Mouse (Mus musculus) G1E (cell line): ENCODE measurements around the gene Hebp1. TPM values are rescaled to one million over a fixed set of nuclear protein-coding genes. Genes with fewer than 3 reads are reported as not detected.
A peak's percentile ranks its signal among the peaks of the same experiment; 100 is the strongest.

Source experiments
- ATAC-seq: 2 replicates; pipeline ENCODE4 v1.8.0; 2016; ENCODE audit warnings: mild to moderate bottlenecking; ENCODE audit not compliant: insufficient number of reproducible peaks, poor library complexity, low FRiP score, severe bottlenecking; ENCODE audit errors: extremely low read depth
- DNase-seq: peaks from one replicate; pipeline ENCODE4 v3.0.0; 2012; ENCODE audit warnings: low spot score
- H3K27me3 ChIP-seq: 2 replicates; pipeline ENCODE4 v1.6.1; 2012; ENCODE audit warnings: mild to moderate bottlenecking, low read length, inconsistent platforms; ENCODE audit not compliant: insufficient read depth
- H3K36me3 ChIP-seq: replicated peaks from 2 replicates; pipeline ENCODE3; 2012; ENCODE audit warnings: mild to moderate bottlenecking, inconsistent platforms
- H3K4me1 ChIP-seq: 2 replicates; pipeline ENCODE4 v1.6.1; 2012; ENCODE audit warnings: low read depth, low read length, inconsistent platforms, mixed read lengths; ENCODE audit not compliant: insufficient read depth
- H3K4me3 ChIP-seq: 2 replicates; pipeline ENCODE4 v1.5.1; 2012; ENCODE audit warnings: low read depth, mild to moderate bottlenecking, inconsistent platforms, low read length, moderate library complexity, mixed read lengths
- H3K9me3 ChIP-seq: replicated peaks from 2 replicates; pipeline ENCODE4 v1.6.1; 2012; ENCODE audit warnings: inconsistent platforms
- CTCF ChIP-seq: IDR thresholded peaks from 2 replicates; pipeline ENCODE4 v1.5.1; 2012; ENCODE audit warnings: low read depth, low read length, inconsistent platforms, mixed read lengths
- GATA1 ChIP-seq: IDR thresholded peaks from 2 replicates; pipeline ENCODE4 v1.6.1; 2012; ENCODE audit warnings: borderline replicate concordance, low read length, inconsistent platforms, mixed read lengths
- GATA2 ChIP-seq: IDR thresholded peaks from 2 replicates; pipeline ENCODE4 v1.6.1; 2012; ENCODE audit warnings: low read depth, low read length, inconsistent platforms, borderline replicate concordance
- POLR2AphosphoS5 ChIP-seq: IDR thresholded peaks from 2 replicates; pipeline ENCODE4 v1.6.1; 2012; ENCODE audit warnings: low read depth, low read length, inconsistent platforms; ENCODE audit not compliant: insufficient replicate concordance
- TAL1 ChIP-seq: conservative IDR thresholded peaks from 2 replicates; pipeline ENCODE4 v1.6.1; 2012; ENCODE audit warnings: low read depth, low read length, inconsistent platforms, mixed read lengths
- polyA plus RNA-seq: library from polyadenylated mRNA; stranded (reverse); fragments of >175 nt; gene quantifications from 2 replicates; pipeline ENCODE4 v1.2.3, GENCODE M21; 2012
- total RNA-seq, 2 experiments: library from RNA; stranded (forward) in 1 of 2; stranded (reverse) in 1 of 2; fragments of 200-1000 nt in 1 of 2; fragments of >200 nt in 1 of 2; fragmentation: Nextera tagmentation in 1 of 2; gene quantifications; 2 replicates each; pipeline ENCODE4 v1.2.3; 2014 to 2017

Gene Hebp1
- total RNA-seq (2014; fragmentation: Nextera tagmentation), result 21.4 and 21.7 TPM in 2 replicates
- 42.0 and 45.4 TPM in 2 replicates for total RNA-seq (2017)
- 2.8 and 5.6 TPM in 2 replicates for polyA plus RNA-seq

GRCm38 (mm10) chr6:135197921-135198532 lies at the start of gene Hebp1, which contains the start of gene Fam234b:
Hebp1 (minus strand) TSS chr6:135198022.
Fam234b (plus strand) TSS chr6:135197977.
- H3K4me1 ChIP-seq, result peaks cover 35% of the 10 kb centered on the region
- peaks cover 33% of the 10 kb centered on the region for H3K36me3 ChIP-seq
- peak; percentile 25; the same call in 1 of the 2 replicates for ATAC-seq
- DNase-seq, result no peak
- H3K27me3 ChIP-seq, result no peaks in the 10 kb centered on the region
- peak within 1 kb of the TSS; percentile 78 for H3K4me3 ChIP-seq
- H3K9me3 ChIP-seq, result peaks cover 17% of the 10 kb centered on the region
- TF ChIP-seq GATA1 (no peak), TAL1 (no peak), CTCF (no peak)

GRCm38 (mm10) chr6:135245586-135245985 lies 47.8 kb upstream of the Hebp1 start:
- no peak for ATAC-seq
- TF ChIP-seq CTCF (no peak), TAL1 (no peak), GATA2 (no peak), GATA1 (no peak), POLR2AphosphoS5 (no peak)
- H3K27me3 ChIP-seq, result peaks cover 10% of the 10 kb centered on the region; the same call in 1 of the 2 replicates

GRCm38 (mm10) chr6:135240361-135240760 lies 42.5 kb upstream of the Hebp1 start:
- peaks cover 27% of the 10 kb centered on the region for H3K36me3 ChIP-seq
- ATAC-seq (no peak), DNase-seq (no peak)
- no peaks in the 10 kb centered on the region for H3K4me1 ChIP-seq
- H3K9me3 ChIP-seq, result peaks cover 41% of the 10 kb centered on the region
- TF ChIP-seq POLR2AphosphoS5 (no peak), GATA1 (no peak), CTCF (no peak), TAL1 (no peak), GATA2 (no peak)
- H3K4me3 ChIP-seq, result no peak overlapping the region
- peaks cover 7% of the 10 kb centered on the region; the same call in 1 of the 2 replicates for H3K27me3 ChIP-seq

More at GRCm38 (mm10) chr6:135245586-135245985, 47.8 kb upstream of the Hebp1 start:
- H3K4me3 ChIP-seq, result no peak overlapping the region
- no peaks in the 10 kb centered on the region for H3K36me3 ChIP-seq
- H3K9me3 ChIP-seq, result peaks cover 20% of the 10 kb centered on the region
- no peak for DNase-seq
- H3K4me1 ChIP-seq, result no peaks in the 10 kb centered on the region

- H3K9me3 ChIP-seq, result peaks cover 37% of the 10 kb centered on the region
- no peak overlapping the region for H3K4me3 ChIP-seq
- no peaks in the 10 kb centered on the region for H3K4me1 ChIP-seq
- DNase-seq (no peak), ATAC-seq (no peak)
- peaks cover 46% of the 10 kb centered on the region for H3K36me3 ChIP-seq
- H3K27me3 ChIP-seq, result no peaks in the 10 kb centered on the region
- TF ChIP-seq GATA2 (no peak), CTCF (no peak), GATA1 (no peak), POLR2AphosphoS5 (no peak), TAL1 (no peak)
Observed at GRCm38 (mm10) chr6:135238211-135238610, 40.4 kb upstream of the Hebp1 start.

GRCm38 (mm10) chr6:135237326-135237725 lies 39.5 kb upstream of the Hebp1 start:
- DNase-seq (no peak), ATAC-seq (no peak)
- no peaks in the 10 kb centered on the region for H3K4me1 ChIP-seq
- TF ChIP-seq TAL1 (no peak), POLR2AphosphoS5 (no peak), CTCF (no peak), GATA2 (no peak), GATA1 (no peak)
- H3K36me3 ChIP-seq, result peaks cover 55% of the 10 kb centered on the region
- peaks cover 42% of the 10 kb centered on the region for H3K9me3 ChIP-seq
- no peak overlapping the region for H3K4me3 ChIP-seq
- H3K27me3 ChIP-seq, result no peaks in the 10 kb centered on the region

- DNase-seq (no peak), ATAC-seq (no peak)
- peaks cover 62% of the 10 kb centered on the region for H3K36me3 ChIP-seq
- TF ChIP-seq POLR2AphosphoS5, result no peak
- no peak for TF ChIP-seq CTCF
- no peak overlapping the region for H3K4me3 ChIP-seq
- H3K9me3 ChIP-seq, result peaks cover 46% of the 10 kb centered on the region
- no peaks in the 10 kb centered on the region for H3K4me1 ChIP-seq
- no peaks in the 10 kb centered on the region for H3K27me3 ChIP-seq
Observed at GRCm38 (mm10) chr6:135236576-135236975, 38.8 kb upstream of the Hebp1 start.
